Mouse (Mus musculus): ENCODE results near the gene Zfp628. TPM values are rescaled to one million over a fixed set of nuclear protein-coding genes. Genes with fewer than 3 reads are reported as not detected.

Zfp628 gene
- total RNA-seq, 1 experiment from 2014 or later, result 7.2 TPM

DNA sequence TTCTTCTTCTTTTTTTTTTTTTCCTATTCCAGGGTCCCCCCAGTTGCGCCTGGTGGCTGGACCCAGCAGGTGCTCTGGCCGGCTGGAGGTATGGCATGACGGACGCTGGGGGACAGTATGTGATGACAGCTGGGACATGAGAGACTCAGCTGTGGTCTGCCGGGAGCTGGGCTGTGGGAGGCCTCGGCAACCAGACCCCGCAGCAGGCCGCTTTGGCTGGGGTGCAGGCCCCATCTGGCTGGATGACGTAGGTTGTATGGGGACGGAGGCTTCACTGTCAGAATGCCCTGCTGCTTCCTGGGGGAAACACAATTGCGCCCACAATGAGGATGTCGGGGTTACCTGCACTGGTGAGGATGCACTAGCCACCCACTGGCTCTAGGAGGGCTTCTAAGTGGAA is 18.1 kb downstream of the Zfp628 start:
- no peak for ATAC-seq (ENCODE audit: extremely low read depth, insufficient number of reproducible peaks, low FRiP score, poor library complexity, severe bottlenecking)

DNA sequence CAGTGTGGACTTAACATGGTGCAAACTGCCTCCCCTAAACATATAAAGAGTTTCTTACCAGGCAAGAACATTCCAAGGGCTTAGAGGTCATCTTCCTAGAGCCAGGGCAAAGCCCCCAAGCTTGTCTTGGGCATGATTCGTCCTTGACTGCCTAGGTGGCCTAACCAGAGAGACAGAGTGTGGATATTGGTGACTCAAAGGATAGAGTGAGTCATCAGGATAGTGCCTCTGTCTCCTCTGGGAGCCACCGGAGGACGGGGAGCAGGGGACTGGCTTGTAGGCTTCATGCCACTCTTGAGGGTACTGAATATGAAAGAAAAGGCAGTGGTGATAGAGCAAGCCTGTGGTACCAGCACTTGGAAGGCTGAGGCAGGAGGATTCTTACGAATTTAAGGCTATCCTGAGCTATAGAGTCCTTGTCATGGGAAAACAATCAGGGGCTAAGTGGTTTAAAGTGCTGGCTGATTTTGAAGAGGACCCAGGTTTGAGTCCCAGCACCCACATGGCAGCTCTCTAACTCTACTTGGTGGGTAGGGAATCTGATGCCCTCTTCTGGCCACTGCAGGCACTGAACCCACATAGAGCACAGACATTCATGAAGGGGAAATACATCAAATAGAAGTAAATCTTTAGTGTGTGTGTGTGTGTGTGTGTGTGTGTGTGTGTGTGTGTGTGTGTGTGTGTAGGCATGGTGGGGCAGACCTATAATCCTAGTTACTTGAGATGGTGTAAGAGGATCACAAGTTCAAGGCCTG is 19.3 kb downstream of the Zfp628 start:
- no peak for ATAC-seq (ENCODE audit: extremely low read depth, insufficient number of reproducible peaks, low FRiP score, poor library complexity, severe bottlenecking)

DNA sequence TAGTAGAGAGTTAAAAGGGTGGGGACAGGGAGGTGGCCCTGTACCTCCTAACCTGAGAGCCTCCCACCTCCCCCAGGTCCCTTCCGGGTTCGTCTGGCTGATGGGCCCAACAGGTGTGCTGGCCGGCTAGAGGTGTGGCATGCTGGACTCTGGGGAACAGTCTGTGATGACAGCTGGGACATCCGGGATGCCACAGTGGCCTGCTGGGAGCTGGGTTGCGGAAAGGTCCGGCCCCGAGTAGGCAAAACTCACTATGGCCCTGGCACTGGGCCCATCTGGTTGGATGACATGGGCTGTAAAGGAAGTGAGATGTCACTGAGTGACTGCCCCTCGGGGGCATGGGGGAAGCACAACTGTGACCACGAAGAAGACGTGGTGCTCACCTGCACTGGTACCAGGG is 21.8 kb downstream of the Zfp628 start:
- ATAC-seq (ENCODE audit: extremely low read depth, insufficient number of reproducible peaks, low FRiP score, poor library complexity, severe bottlenecking), result no peak

DNA sequence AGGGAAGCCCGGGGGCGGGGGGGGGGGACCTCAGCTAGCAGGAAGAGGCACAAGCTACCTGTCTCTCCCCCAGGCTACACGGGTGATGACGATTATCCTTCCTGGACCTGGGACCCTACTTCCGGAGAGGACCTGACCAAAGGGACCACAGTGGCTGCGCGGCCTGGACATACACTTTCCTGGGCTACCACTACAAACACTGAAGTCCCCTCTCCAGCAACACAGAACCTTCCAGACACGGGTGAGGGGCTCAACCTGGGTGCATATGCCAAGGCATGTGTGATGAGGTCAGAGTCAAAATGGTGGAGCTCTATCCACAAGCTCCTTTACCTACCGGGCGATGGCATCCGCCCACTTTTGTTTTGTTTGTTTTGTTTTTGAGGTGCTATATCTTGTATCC is 22.4 kb downstream of the Zfp628 start:
- no peak for ATAC-seq (ENCODE audit: extremely low read depth, insufficient number of reproducible peaks, low FRiP score, poor library complexity, severe bottlenecking)

DNA sequence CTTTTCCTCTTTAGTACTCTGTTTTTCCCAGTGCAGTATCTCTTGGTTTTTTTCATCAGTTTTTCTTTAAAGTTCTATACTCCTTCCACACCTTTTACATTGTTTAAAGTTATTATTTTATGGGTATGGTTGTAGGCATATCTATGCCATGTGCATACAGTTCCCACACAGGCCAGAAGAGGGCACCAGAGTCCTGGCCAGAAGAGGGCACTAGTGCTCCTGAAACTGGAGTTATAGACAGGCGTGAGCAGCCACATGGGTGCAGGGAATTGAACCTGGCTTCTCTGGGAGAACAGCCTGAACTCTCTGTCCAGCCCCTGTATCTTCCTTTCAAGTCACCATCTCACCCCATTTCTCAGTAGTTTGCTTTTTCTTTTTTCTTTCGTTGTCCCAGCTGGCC is 23.4 kb downstream of the Zfp628 start:
- ATAC-seq (ENCODE audit: extremely low read depth, insufficient number of reproducible peaks, low FRiP score, poor library complexity, severe bottlenecking), result peak; percentile 49

DNA sequence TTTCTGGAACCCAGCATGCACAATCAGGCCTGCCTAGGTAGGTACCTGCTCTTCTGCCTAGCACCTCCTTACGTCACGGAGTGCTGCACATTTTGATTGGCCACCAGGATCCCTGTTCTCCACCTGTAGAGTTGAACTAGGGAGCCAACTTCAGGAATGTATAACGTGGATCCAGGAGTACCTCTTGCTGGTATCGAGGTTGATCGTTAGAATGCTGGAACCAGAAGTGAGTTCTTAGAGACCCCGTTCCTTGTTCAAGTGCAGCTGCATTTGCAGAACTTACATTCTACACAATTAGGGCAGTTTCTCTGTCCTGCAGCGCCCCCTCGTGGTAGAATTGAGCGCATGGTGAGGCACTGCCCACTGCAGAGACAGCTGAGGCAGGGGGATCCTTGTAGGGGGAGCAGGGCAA is 25.1 kb downstream of the Zfp628 start:
- ATAC-seq (ENCODE audit: extremely low read depth, insufficient number of reproducible peaks, low FRiP score, poor library complexity, severe bottlenecking), result peak; percentile 47

DNA sequence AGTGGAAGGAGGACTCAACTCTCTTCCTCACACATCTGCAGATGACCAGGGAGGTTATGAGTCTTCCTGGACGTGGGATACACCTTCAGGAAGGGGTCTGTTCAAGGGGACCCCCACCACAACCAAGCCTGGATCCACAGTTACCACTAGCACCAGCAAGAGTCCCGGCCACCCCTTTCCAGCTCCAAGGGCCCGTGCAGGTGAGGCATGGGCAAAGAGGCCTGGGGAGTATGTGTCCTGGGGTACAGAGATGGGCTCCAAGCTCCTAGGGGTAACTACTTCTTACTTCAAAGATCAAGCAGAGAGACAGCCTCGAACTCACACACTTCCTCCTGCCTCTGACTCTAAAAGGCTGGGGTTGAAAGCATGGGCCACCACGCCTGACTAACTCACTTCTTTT is 27.7 kb downstream of the Zfp628 start:
- ATAC-seq (ENCODE audit: extremely low read depth, insufficient number of reproducible peaks, low FRiP score, poor library complexity, severe bottlenecking), result no peak

DNA sequence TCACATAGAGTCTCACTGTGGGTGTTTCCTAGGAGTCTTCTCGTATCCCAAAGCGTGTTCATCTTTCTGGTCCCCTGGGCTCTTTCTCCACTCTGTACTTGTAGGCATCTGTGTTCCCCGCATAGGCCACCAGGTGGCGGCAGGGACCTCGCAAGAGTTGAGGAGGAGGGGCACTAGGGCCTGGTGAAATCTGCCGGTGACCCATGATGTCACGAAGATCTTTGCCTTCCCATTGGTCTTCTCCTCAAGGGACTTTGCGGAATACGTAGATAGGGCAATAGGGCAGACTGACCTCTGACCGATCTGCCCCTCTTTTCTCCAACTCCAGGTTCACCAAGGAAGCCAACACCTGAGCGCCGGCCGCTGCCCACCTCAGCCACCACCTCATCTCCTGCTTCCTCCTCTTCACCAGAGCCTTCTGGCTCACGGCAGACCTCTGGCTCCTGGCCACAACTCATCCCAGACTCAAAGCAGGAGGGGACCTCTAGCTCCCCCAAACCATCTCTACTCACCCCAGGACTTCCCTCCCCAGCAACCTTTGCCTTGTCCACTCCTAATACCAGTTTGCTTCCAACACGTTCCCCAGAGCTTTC is 28.3 kb downstream of the Zfp628 start:
- peak; percentile 92 for ATAC-seq (ENCODE audit: extremely low read depth, insufficient number of reproducible peaks, low FRiP score, poor library complexity, severe bottlenecking)

DNA sequence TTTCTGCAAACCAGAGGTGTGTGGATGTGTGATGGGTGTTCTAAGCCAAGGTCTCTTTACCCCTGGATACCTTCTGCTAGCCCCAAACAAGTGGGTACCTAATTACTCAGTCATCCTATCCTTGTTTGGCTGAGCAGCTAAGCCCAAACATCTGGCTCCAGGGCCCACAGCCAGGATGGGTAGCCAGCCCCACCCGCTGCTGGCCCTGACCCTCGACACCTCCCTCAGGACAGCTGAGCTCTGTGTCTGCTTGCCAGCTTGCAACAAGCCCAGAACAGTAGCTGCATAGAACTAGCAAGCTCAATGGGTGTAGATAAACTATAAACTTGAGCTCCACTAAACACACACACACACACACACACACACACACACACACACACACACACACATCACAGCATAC is 32.8 kb downstream of the Zfp628 start:
- ATAC-seq (ENCODE audit: extremely low read depth, insufficient number of reproducible peaks, low FRiP score, poor library complexity, severe bottlenecking), result no peak

DNA sequence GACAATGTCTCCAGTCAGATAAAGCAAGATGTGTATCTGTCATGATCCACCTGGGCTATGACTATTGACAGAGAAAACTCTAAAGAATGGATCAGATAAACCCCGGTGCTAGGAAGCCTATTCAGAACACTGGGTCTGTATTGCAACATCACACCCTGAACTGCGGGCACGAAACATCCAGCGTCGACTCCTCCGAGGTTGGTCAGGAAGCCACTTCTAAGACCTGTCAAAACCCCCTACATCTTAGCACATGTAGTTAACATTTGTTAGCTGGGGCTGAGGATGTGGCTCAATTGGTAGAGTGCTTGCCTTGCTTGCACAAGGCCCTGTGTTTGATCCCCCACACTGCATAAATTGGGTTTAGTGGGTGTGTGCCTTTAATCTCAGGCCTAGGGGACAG is 33.4 kb downstream of the Zfp628 start:
- peak; percentile 27; the same call in 1 of the 2 replicates for ATAC-seq (ENCODE audit: extremely low read depth, insufficient number of reproducible peaks, low FRiP score, poor library complexity, severe bottlenecking)

DNA sequence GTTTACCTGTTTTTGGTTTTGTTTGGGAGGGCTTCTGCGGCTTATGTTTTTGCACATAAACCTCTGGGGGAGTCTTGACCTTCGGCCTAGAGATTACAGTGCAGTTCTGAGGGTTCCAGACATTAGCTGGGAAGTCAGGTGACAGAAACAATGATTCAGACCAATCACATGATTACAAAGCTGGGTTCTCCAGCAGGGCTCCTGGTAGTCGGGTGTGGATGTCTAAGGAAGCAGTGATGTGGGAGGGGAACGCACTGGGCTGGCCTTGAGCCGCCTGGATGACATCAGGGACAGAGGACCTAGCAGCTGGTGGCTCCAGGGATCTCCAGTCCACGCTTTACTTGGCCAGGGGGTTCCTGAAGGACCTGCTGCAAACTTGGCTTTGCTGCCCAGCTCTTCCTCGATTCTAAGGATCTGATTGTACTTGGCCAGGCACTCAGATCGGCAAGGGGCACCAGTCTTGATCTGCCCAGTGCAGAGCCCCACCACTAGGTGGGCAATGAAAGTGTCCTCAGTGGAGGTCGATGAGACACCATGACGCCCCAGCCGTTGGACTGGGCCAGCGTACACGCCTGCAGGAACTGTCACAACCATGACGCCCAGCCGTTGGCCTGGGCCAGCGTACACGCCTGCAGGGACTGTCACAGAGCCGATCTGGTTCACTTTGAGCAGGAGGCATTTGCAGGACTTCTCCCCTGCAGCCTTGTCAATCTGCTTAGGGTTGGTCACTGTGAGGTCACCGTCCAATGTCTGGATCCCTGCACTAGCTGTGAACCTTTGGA is 35.7 kb downstream of the Zfp628 start:
- no peak for ATAC-seq (ENCODE audit: extremely low read depth, insufficient number of reproducible peaks, low FRiP score, poor library complexity, severe bottlenecking)

DNA sequence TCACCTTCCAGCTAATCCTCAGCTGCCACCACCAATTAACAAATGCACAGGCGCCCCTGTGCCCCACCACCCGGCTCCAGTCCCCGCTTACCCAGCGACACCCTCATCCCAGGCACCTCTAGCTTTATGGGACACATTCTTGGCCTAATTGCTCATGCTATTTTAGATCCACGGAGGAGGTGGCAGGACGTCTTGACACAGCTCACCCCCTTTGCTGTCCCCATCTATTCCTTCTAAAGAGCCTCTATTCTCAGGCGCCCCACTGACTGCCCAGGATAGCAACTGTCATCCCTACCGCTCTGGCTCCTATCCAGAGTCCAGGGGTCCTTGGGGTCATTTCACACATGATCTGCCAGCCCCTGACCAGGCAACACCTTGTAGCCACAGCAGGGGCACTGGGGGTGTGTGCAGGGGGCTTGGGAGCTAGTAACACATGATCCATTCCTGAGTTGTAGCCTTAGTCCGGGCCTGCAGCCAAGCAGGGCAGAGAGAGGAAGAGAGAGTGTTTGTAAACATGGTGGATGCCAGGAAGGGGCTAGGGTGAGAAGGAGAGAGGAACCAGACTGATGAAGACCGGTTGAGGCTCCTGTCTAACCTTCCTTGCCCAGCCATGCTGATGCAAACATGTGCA is 38.9 kb downstream of the Zfp628 start:
- ATAC-seq (ENCODE audit: extremely low read depth, insufficient number of reproducible peaks, low FRiP score, poor library complexity, severe bottlenecking), result no peak

DNA sequence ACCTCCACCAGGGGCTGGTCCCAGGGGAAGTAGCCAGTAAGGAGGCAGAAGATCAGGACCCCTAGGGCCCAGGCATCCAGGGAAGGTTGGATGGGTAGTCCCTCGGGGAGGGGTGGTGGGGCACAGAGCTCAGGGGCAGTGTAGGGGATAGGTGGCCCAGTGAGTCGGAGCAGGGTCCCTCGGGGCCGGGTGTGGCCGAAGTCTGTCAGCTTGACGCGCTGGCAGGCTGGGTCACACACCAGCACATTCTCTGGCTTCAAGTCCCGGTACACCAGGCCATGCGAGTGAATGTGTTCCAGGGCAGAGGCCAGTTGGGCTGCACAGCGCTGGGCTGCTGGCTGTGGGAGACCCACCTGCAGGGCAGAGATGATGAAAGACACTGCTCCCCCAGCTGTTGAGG is 42.3 kb downstream of the Zfp628 start:
- ATAC-seq (ENCODE audit: extremely low read depth, insufficient number of reproducible peaks, low FRiP score, poor library complexity, severe bottlenecking), result no peak

DNA sequence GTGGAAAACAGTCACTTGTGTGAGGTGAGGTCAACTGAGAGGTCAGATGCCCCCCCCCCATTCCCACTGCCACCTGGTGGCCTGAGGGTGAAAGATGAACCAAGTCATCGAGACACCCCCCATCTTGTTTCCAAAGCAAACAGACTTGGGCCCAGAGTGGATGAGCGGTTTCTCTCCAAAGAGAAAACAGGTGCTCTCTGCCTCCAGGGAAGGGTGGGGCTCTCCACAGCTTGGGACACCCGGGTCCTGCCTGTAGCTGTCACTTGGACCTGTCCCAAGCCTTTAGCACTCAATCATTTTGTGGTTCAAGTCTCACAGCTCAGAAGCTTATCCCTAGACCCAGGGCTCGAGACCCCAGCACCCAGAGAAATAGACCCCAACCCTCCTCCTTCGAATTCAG is 48.5 kb downstream of the Zfp628 start:
- no peak for ATAC-seq (ENCODE audit: extremely low read depth, insufficient number of reproducible peaks, low FRiP score, poor library complexity, severe bottlenecking)

DNA sequence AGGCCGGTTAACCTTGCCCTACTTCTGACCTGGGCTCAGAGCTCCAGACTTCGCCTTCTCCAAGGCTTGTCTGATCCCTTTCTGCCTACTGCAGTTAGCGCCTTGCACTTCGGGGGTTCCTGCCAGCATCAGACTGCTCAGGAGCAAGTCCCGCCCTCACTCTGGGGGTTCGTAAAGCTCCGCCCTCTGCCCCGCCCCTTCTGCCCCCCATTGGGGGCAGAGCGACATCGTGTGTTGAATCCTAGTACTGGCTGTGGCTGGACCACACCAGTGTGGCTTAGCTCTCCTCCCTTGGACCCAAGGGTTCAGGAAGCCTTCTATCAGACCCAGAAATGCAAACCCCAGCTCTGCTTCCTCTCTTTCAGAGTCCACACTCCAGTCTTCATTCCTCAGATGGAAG is 49.3 kb downstream of the Zfp628 start, which contains the start of gene Sbk2:
Sbk2 (minus strand) TSS at position 135 of the 400 bp plus-strand sequence.
- ATAC-seq (ENCODE audit: extremely low read depth, insufficient number of reproducible peaks, low FRiP score, poor library complexity, severe bottlenecking), result peak; percentile 62

DNA sequence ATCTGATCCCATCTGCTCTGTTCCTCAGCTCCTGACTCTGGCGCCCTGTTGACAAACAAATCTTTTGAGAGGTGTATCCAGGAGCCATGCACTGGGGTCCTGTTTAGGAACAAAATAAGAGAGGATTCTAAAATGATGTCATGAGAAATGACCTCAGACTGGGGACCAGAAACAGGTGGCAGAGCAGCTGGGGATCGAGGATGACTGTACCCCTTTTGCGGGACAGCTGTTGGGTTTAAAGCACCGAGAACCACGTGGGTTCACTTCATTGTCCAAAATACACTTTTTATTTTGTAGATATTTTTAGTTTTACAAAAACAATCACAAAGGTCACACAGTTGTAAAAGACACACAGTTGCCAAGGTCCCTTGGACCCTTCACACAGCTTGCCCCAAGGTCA is 50.0 kb downstream of the Zfp628 start:
- ATAC-seq (ENCODE audit: extremely low read depth, insufficient number of reproducible peaks, low FRiP score, poor library complexity, severe bottlenecking), result no peak

DNA sequence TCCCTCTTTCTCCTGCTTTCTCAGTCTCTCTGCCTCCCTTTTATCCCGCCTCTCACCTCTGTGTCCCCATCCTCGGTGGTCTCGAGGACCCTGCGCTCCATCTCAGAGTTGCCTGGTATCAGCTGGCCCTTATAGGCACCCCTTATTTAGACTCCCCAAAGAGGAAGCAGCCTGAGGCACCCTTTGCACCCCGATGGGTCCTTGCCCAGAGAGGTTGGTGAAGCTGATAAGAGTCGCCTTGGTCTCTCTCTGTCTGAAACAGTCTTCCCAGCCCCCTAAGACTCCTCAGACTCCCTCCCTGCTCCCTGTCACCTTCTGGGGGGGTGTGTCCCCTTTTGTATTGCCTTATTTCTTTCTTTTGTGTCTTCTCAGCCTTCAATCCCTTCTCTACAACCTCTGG is 56.1 kb downstream of the Zfp628 start, which contains the start of gene Sbk3:
Sbk3 (minus strand) TSS at position 101 of the 400 bp plus-strand sequence.
- ATAC-seq (ENCODE audit: extremely low read depth, insufficient number of reproducible peaks, low FRiP score, poor library complexity, severe bottlenecking), result no peak
